Mouse (Mus musculus) right cerebral cortex, adult 2 months (tissue): ENCODE measurements around the gene Adcy1.

Experiments
- DNase-seq, 2 experiments: peaks; one replicate each; pipeline ENCODE4 v3.0.0; 2021 to 2022; ENCODE audit warnings: low spot score in 2 of 2

The Adcy1 gene

DNA sequence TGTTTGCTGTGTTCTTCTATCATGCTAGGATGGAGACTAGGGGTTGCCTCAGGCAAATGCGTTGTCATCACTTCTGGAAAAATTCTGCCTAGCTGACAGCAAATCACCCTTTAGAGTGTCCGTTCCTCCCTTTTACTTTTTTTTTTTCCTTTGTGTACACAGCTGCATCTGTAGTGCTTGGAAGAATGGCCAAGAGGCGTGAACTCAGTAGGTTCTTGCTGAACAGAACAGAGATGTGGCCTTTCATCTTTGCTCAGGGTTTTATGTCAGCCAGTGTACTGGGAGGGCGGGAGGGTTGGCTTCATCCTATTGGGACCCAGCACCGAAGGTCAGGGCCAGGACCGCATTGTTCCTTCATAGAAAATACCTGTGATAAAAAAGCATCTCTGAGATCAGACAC, 72.0 kb downstream of the Adcy1 start:
- no peak for DNase-seq

GRCm38 (mm10) chr11:7135763-7136162, 72.5 kb downstream of the Adcy1 start:
- no peak for DNase-seq

GRCm38 (mm10) chr11:7136246-7136855, 73.1 kb downstream of the Adcy1 start:
- DNase-seq: no peak

DNA sequence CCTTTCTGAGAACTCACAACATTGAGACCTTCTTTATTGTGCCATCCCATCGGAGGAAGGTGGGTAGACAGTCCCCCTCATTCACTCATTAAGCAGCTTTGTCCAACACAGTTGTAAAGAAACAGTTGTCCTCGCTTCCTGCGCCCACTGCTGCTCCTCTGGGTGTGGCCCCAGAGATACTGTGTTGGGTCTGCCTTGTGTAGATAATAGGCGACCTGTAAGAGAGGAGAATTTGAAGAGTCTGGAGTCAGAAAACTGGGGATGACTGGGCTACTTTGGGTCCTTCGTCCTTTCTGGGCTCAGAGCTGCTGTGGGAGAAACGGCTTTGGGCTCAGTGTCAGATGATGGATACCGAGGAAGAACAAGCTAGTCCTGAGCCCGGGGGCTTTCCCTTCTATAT, 75.1 kb downstream of the Adcy1 start:
- no peak for DNase-seq

GRCm38 (mm10) chr11:7140449-7140848, 77.2 kb downstream of the Adcy1 start:
- peak; percentile 59 to 64 for DNase-seq

- no peak for DNase-seq
These were observed 79.4 kb downstream of the Adcy1 start for GRCm38 (mm10) chr11:7142725-7143124.

GRCm38 (mm10) chr11:7144369-7144768, 81.1 kb downstream of the Adcy1 start:
- no peak for DNase-seq

- peak; percentile 48 to 55 for DNase-seq
These were observed 81.9 kb downstream of the Adcy1 start for GRCm38 (mm10) chr11:7145221-7145620.

DNA sequence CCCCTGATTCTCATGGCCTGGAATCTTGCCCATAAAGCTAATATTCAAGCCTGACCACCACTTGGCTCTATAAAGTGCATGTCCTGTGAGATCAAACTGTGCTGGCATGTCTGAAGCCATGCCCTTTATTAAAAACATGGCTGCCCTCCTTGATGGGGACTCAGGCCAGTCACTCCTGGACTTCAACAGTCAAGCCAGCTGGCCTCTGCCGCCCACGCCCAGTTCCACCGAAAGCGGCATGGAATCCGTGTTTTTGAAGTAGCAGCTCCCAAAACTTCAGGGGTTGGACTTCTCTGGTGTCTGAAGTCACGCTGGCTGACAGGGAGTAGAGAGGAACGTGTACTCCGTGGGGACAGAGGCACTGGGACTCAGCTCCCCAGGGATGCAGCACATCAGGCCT, 84.2 kb downstream of the Adcy1 start:
- DNase-seq: no peak

DNA sequence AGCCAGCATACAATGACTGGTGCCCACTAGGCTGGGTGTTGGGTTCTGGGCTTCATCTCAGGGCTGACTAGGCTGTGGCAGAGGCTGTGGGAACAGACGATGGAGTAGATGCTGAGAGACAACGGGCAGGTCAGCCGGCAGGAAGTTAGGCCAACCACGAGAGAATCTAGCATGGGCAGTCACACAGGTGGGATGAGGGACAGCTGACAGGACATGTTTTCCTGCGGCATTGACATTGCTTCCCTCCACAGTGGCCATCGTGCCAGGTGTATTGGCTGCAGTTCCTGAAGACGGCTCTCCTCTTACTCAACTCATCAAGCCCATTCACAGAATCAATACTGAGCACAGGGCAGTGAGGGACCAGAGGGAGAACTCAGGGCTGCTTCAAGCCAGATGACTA, 84.7 kb downstream of the Adcy1 start:
- DNase-seq: no peak

DNA sequence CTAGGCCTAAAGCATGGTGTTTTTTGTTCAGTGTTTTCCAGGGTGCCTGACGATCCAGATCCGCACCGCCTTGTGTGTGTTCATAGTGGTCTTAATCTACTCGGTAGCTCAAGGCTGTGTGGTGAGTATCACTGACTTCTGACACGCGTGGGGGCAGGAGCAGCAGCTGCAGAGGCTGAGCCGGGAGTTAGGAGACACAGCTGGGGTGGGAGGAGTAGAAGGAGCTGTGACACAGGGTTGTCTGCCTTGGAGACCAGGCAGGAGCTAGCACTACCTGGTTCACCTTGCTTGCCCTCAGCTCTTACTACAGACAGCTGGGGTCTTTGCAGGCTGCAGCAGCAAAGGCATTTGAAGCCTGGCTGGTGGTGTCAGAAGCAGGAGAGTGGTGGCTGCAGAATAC, 86.2 kb downstream of the Adcy1 start:
- no peak for DNase-seq

GRCm38 (mm10) chr11:7150511-7150910, 87.2 kb downstream of the Adcy1 start:
- no peak for DNase-seq

- no peak for DNase-seq
These were observed 89.1 kb downstream of the Adcy1 start for GRCm38 (mm10) chr11:7152371-7152770.

GRCm38 (mm10) chr11:7153081-7153480, 89.8 kb downstream of the Adcy1 start:
- DNase-seq: no peak

GRCm38 (mm10) chr11:7156427-7156826, 93.1 kb downstream of the Adcy1 start:
- DNase-seq: no peak

- DNase-seq: no peak
These were observed 94.9 kb downstream of the Adcy1 start for GRCm38 (mm10) chr11:7158196-7158595.

DNA sequence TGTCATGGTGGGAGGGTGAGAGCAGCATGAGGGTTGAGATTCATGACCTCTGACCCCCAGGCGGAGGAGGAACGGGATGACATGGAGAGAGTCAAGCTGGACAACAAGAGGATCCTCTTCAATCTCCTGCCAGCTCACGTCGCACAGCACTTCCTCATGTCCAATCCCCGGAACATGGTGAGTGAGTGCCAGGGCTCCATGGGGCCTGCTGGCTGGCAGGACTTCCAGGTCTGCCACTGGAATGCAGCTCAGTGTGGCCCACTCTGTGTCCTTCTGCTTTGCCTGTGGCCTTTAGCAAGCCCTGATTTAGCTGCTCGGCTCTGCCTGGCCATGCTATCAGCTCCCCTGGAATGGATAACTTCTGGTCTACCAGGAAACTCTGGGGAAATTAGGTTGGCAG, 96.9 kb downstream of the Adcy1 start:
- DNase-seq: no peak

- DNase-seq: no peak
These were observed 97.4 kb downstream of the Adcy1 start for GRCm38 (mm10) chr11:7160637-7161101.

DNA sequence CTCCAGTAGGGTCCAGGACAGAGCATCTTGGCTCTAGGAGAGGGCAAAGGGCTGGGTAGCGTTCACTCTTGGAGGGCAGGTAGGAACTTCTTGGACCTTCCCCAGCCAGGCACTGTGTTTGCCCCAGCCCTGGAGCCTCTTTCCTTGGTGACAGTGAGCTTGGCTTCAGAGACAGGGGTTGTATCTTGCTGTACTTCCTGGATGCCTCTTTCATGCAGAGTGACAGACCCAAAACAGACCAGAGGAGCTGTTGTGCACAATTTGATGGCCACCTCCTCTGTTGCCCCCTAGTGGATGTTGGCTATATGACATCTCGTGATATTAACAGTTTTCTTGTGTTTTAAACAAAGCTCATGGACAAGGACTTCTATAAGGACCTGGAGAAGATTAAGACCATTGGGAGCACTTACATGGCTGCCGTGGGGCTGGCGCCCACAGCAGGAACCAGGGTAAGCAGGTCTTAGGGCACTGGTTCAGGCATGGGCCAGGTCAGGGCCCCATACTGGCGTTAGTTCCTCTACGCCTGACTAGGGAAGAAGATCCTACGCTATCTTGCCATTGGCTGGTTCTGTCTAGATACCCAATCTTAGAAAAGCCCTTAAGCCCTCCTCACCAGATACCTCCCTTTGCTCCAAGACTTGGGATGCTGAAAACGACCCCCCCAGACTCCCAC, 98.3 kb downstream of the Adcy1 start:
- peak; percentile 42 to 57 for DNase-seq

DNA sequence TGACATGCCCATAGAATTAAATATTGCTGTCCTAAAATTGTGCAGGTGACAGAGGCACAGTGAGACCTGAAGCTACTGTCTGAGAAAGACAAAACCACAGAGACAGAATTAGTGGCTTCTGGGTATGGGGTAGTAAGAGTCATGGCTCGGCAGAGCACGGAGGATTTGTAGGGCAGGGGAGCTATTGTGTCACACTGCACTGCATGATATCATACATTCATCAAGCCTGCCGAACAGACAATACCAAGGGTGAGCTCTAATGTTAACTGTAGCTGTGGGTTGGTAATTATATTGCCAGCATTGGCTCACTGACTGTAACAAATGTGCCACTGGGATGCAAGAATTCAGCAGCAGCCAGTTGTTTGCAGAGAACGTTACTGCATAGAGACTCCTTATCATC, 101.1 kb downstream of the Adcy1 start:
- DNase-seq: no peak

GRCm38 (mm10) chr11:7169645-7170044, 106.4 kb downstream of the Adcy1 start:
- no peak for DNase-seq

- no peak for DNase-seq
These were observed 110.4 kb downstream of the Adcy1 start for GRCm38 (mm10) chr11:7173664-7174063.

GRCm38 (mm10) chr11:7178724-7179123, 115.4 kb downstream of the Adcy1 start:
- no peak for DNase-seq

GRCm38 (mm10) chr11:7179276-7179675, 116.0 kb downstream of the Adcy1 start:
- DNase-seq: no peak
